Mouse (Mus musculus) limb, embryonic 15.5 days (tissue): Measurements from ENCODE around the gene Lrp1. TPM values are rescaled to one million over a fixed set of nuclear protein-coding genes. Genes with fewer than 3 reads are reported as not detected.

Experiments
- ATAC-seq: fragments of 200-750 bp; cut with Nextera tagmentation; 2 replicates; pipeline ENCODE4 v1.8.0; 2017; ENCODE audit warnings: low read depth, moderate TSS enrichment; ENCODE audit not compliant: insufficient number of reproducible peaks, low FRiP score, low TSS enrichment
- H3K27ac ChIP-seq: fragments of 300-500 bp; sonication (generic); 2 replicates; pipeline ENCODE4 v1.5.1; 2015; ENCODE audit warnings: moderate library complexity, mild to moderate bottlenecking, inconsistent platforms
- H3K27me3 ChIP-seq: fragments of 300-500 bp; sonication (generic); 2 replicates; pipeline ENCODE4 v1.6.1; 2015; ENCODE audit warnings: inconsistent platforms
- H3K36me3 ChIP-seq: fragments of 300-500 bp; sonication (generic); 2 replicates; pipeline ENCODE4 v1.6.1; 2015; ENCODE audit warnings: inconsistent platforms
- H3K4me1 ChIP-seq: fragments of 300-500 bp; sonication (generic); 2 replicates; pipeline ENCODE4 v1.6.1; 2015; ENCODE audit warnings: inconsistent platforms
- H3K4me2 ChIP-seq: fragments of 300-500 bp; sonication (generic); 2 replicates; pipeline ENCODE4 v1.6.1; 2015; ENCODE audit warnings: mild to moderate bottlenecking, inconsistent platforms
- H3K4me3 ChIP-seq: fragments of 300-500 bp; sonication (generic); 2 replicates; pipeline ENCODE4 v1.5.1; 2015; ENCODE audit warnings: mild to moderate bottlenecking, inconsistent platforms
- H3K9ac ChIP-seq: fragments of 300-500 bp; sonication (generic); 2 replicates; pipeline ENCODE4 v1.6.1; 2015; ENCODE audit warnings: inconsistent platforms
- H3K9me3 ChIP-seq: fragments of 300-500 bp; sonication (generic); 2 replicates; pipeline ENCODE4 v1.6.1; 2016; ENCODE audit warnings: inconsistent platforms
- WGBS: fragments of 180-500 bp; shearing (Covaris S2); methylation state at CpG from one replicate; pipeline ENCODE4 v1.1.7; 2015; 5-methylcytosine and 5-hydroxymethylcytosine counted together
- polyA plus RNA-seq: library from polyadenylated mRNA; unstranded; fragments of >200 nt; fragmentation: Nextera tagmentation; extraction: Ambion mirVana; gene quantifications from 2 replicates; pipeline ENCODE4 v1.2.1, GENCODE M21; 2015

Lrp1 gene
- polyA plus RNA-seq, 1 experiment from 2014 or later, result 146 TPM

- Histone ChIP-seq H3K36me3 (peaks cover 4% of the 10 kb centered on the region; the same call in 1 of the 2 replicates), H3K4me2 (peak within 1 kb of the TSS; percentile 68), H3K27ac (peak within 1 kb of the TSS; percentile 88), H3K4me3 (peak within 1 kb of the TSS; percentile 58), H3K9ac (peak within 1 kb of the TSS; percentile 44), H3K9me3 (no peaks in the 10 kb centered on the region), H3K4me1 (peaks cover 26% of the 10 kb centered on the region), H3K27me3 (no peaks in the 10 kb centered on the region)
- 3% methylated on average over 37 of the region's 37 CpGs for WGBS
- ATAC-seq, result peak; percentile 40; the same call in 1 of the 2 replicates
Observed at GRCm38 (mm10) chr10:127642772-127643552, 22.0 kb upstream of the Lrp1 start, which contains the start of gene Stat6. Gene Stat6 (plus strand): TSS chr10:127642986.

GRCm38 (mm10) chr10:127641861-127642771 lies 21.2 kb upstream of the Lrp1 start:
- Histone ChIP-seq H3K4me1 (peaks cover 26% of the 10 kb centered on the region), H3K27me3 (no peaks in the 10 kb centered on the region), H3K36me3 (peaks cover 2% of the 10 kb centered on the region; the same call in 1 of the 2 replicates), H3K4me3 (peak overlapping the region; percentile 58), H3K9me3 (no peaks in the 10 kb centered on the region), H3K9ac (no peak overlapping the region), H3K4me2 (peak overlapping the region; percentile 68), H3K27ac (peak overlapping the region; percentile 88)
- 6% methylated on average over 19 of the region's 19 CpGs for WGBS
- peak; percentile 77 for ATAC-seq

DNA sequence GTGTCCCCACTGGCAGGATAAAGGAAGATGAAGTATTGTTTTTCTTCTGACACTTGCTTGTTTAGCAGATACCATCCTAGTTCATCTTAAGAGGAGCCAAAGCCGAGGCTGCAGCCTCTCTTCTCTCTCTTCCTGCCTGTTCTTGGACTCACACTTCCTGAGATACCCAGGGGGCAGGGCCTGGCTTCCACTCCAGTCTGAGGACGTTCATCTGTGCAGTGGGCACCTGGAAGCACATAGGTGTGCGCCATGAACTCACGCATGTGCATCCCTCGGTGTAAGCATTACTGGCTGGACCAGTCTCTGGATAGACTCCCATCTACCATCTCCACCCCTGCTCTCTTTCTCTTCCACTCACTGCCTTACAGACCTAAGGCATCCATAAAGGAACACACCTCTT lies 19.5 kb upstream of the Lrp1 start:
- Histone ChIP-seq H3K4me3 (no peak overlapping the region), H3K36me3 (0 out of 2 replicates have a peak, but pooled peaks cover 2% of the 10 kb centered on the region), H3K9me3 (no peaks in the 10 kb centered on the region), H3K9ac (no peak overlapping the region), H3K27me3 (no peaks in the 10 kb centered on the region), H3K4me2 (no peak overlapping the region), H3K4me1 (peaks cover 26% of the 10 kb centered on the region), H3K27ac (no peak overlapping the region)
- WGBS, result 62% methylated on average over 5 of the region's 5 CpGs
- no peak for ATAC-seq

DNA sequence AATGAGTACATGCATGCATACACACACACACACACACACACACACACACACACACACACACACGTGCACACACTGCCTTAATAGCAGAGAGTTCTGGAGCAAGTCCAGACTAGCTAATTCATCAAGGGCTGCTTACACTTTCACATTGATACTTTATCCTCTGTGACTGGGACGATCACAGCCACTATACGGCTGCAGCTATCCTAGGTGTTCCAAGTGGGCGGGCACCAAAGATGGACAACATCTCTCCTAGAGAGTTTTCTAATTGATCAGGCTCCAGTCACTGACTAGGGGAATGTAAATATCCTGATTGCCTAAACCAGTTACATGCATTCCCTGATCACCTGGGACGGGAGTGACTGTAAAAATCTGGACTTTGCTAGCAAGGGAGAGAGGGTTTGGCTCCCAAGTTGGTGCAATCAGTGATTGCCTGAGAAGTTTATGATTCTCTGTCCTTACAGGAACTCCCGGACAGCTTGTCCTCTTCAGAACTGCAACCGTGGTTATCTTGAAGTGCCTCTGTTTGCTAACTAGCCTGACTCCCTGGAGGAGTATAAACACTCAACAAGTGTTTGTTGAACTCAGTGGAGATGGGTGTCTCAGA lies 11.8 kb upstream of the Lrp1 start:
- no peaks in the 10 kb centered on the region for H3K36me3 ChIP-seq
- no peak for ATAC-seq
- H3K9ac ChIP-seq, result no peak overlapping the region
- H3K27me3 ChIP-seq, result no peaks in the 10 kb centered on the region
- 49% methylated on average over 7 of the region's 7 CpGs for WGBS
- no peak overlapping the region for H3K27ac ChIP-seq
- no peaks in the 10 kb centered on the region for H3K4me1 ChIP-seq
- no peak overlapping the region for H3K4me3 ChIP-seq
- no peaks in the 10 kb centered on the region for H3K9me3 ChIP-seq
- H3K4me2 ChIP-seq, result no peak overlapping the region

DNA sequence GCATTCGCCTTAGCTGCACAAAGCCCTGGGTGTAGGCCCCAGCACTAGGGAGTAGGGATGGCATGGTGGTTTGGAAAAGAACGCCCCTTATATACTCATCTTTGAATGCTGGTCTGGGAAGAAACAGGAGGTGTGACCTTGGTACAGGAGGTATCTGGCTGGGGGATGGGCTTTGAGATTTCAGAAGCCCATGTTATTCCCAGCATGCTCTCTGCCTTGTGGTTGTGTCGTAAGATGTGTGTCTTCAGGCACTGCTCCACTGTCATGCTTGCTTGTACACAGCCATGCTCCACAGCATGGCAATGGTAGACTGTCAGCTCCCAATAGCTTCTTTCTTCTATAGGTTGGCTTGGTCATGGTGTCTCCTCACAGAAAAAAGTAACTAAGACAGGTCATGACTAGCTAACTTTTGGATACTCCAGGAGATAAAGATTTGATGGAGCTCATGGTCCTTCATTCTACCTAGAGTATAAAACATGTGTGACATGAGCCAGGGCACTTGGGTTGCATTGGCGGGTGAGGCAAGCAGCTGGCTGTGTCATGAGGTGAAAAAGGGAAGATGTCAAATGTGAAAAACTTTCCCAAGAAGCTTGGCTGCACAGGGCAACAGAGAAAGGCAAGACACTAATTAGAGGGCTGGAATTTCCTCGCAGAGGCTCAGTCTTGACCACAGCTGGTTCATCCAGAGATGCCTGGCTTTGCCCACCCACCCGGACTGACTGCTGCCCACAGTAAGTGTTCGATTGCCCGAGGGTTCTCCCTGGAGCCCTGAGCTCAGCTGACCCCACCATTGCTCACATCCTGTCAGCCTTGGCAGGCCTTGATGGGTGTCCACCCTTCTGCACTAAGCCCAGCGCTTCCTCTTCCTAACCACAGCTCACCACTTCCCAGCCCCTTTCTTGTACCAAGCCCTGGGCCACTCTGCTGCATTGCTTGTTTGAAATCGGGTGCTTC lies 10.6 kb upstream of the Lrp1 start:
- Histone ChIP-seq H3K9ac (no peak overlapping the region), H3K9me3 (no peaks in the 10 kb centered on the region), H3K27ac (no peak overlapping the region), H3K36me3 (no peaks in the 10 kb centered on the region), H3K4me3 (no peak overlapping the region), H3K4me2 (no peak overlapping the region), H3K4me1 (no peaks in the 10 kb centered on the region), H3K27me3 (no peaks in the 10 kb centered on the region)
- ATAC-seq, result no peak
- WGBS, result 78% methylated on average over 10 of the region's 10 CpGs

- Histone ChIP-seq H3K9ac (no peak overlapping the region), H3K4me3 (no peak overlapping the region), H3K27me3 (no peaks in the 10 kb centered on the region), H3K36me3 (no peaks in the 10 kb centered on the region), H3K27ac (no peak overlapping the region), H3K4me1 (peaks cover 5% of the 10 kb centered on the region; the same call in 1 of the 2 replicates), H3K4me2 (no peak overlapping the region), H3K9me3 (no peaks in the 10 kb centered on the region)
- WGBS, result 84% methylated on average over 3 of the region's 3 CpGs
- no peak for ATAC-seq
Observed at GRCm38 (mm10) chr10:127626433-127626832, 5.5 kb upstream of the Lrp1 start.

- Histone ChIP-seq H3K27ac (no peak overlapping the region), H3K36me3 (no peaks in the 10 kb centered on the region), H3K9me3 (no peaks in the 10 kb centered on the region), H3K4me2 (no peak overlapping the region), H3K27me3 (no peaks in the 10 kb centered on the region), H3K4me1 (peaks cover 15% of the 10 kb centered on the region), H3K4me3 (no peak overlapping the region), H3K9ac (no peak overlapping the region)
- WGBS, result 94% methylated on average over 6 of the region's 6 CpGs
- ATAC-seq, result no peak
Observed at GRCm38 (mm10) chr10:127623439-127624216, 2.7 kb upstream of the Lrp1 start.

DNA sequence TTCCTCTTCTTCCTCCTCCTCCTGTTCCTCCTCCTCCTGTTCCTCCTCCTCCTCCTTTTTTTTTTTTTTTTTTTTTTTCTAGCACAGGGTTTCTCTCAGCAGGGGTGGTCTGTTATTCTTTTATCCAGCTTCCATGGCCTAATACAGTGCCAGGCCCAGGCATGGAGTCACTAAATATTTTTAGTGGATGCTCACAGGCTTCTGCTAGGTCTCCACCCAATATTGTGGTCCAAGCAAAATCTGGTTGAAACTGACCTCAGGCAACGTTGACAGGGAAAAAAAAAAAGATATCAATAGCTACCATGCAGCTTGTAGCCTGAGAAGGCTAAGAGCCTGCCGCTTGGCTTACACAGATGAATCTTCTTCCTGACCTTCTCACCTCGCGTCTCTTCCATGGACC lies 1.7 kb upstream of the Lrp1 start:
- ATAC-seq, result no peak
- no peaks in the 10 kb centered on the region for H3K36me3 ChIP-seq
- peaks cover 25% of the 10 kb centered on the region for H3K4me1 ChIP-seq
- H3K9ac ChIP-seq, result no peak overlapping the region
- H3K9me3 ChIP-seq, result no peaks in the 10 kb centered on the region
- 66% methylated on average over 4 of the region's 4 CpGs for WGBS
- H3K27ac ChIP-seq, result peak overlapping the region; percentile 98; the same call in 1 of the 2 replicates
- no peak overlapping the region for H3K4me2 ChIP-seq
- no peak overlapping the region for H3K4me3 ChIP-seq
- H3K27me3 ChIP-seq, result no peaks in the 10 kb centered on the region

DNA sequence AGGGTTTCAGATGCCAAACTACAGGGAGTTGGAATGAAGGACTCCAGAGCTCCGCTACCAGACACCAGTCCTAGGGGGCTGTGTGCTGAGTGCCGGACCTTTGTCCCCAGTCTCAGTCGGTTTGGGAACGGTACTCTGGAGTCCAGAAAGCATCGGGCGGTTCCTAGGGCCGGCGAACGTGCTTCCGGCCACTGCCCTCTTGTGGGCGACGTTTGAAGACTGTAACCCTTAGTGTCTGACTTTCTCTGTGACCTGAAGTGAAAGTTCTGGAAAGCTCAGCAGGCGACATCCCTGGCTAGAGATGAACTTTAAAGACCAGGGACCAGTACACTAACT lies 1.1 kb upstream of the Lrp1 start:
- Histone ChIP-seq H3K4me3 (peak overlapping the region; percentile 78), H3K9me3 (no peaks in the 10 kb centered on the region), H3K27ac (peak overlapping the region; percentile 98), H3K9ac (no peak overlapping the region; the same call in 1 of the 2 replicates), H3K4me1 (peaks cover 31% of the 10 kb centered on the region), H3K36me3 (no peaks in the 10 kb centered on the region; the same call in 1 of the 2 replicates), H3K27me3 (no peaks in the 10 kb centered on the region), H3K4me2 (peak overlapping the region; percentile 86)
- no peak for ATAC-seq
- WGBS, result under 1% methylated on average over 13 of the region's 13 CpGs

- WGBS, result under 1% methylated on average over 30 of the region's 39 CpGs
- Histone ChIP-seq H3K27me3 (no peaks in the 10 kb centered on the region), H3K4me2 (peak overlapping the region; percentile 86), H3K9ac (peak overlapping the region; percentile 67), H3K9me3 (no peaks in the 10 kb centered on the region), H3K36me3 (no peaks in the 10 kb centered on the region; the same call in 1 of the 2 replicates), H3K27ac (peak overlapping the region; percentile 98), H3K4me3 (peak overlapping the region; percentile 78), H3K4me1 (peaks cover 37% of the 10 kb centered on the region)
- peak; percentile 82 for ATAC-seq
Observed at GRCm38 (mm10) chr10:127621191-127622056, 476 bp upstream of the Lrp1 start.
